Mouse (Mus musculus) right cerebral cortex, adult 2 months (tissue): Measurements from ENCODE around the gene Rpl13.
A peak's percentile ranks its signal among the peaks of the same experiment; 100 is the strongest.

Experiments
- DNase-seq, 2 experiments: peaks; one replicate each; pipeline ENCODE4 v3.0.0; 2021 to 2022; ENCODE audit warnings: low spot score in 2 of 2

Rpl13 gene

DNA sequence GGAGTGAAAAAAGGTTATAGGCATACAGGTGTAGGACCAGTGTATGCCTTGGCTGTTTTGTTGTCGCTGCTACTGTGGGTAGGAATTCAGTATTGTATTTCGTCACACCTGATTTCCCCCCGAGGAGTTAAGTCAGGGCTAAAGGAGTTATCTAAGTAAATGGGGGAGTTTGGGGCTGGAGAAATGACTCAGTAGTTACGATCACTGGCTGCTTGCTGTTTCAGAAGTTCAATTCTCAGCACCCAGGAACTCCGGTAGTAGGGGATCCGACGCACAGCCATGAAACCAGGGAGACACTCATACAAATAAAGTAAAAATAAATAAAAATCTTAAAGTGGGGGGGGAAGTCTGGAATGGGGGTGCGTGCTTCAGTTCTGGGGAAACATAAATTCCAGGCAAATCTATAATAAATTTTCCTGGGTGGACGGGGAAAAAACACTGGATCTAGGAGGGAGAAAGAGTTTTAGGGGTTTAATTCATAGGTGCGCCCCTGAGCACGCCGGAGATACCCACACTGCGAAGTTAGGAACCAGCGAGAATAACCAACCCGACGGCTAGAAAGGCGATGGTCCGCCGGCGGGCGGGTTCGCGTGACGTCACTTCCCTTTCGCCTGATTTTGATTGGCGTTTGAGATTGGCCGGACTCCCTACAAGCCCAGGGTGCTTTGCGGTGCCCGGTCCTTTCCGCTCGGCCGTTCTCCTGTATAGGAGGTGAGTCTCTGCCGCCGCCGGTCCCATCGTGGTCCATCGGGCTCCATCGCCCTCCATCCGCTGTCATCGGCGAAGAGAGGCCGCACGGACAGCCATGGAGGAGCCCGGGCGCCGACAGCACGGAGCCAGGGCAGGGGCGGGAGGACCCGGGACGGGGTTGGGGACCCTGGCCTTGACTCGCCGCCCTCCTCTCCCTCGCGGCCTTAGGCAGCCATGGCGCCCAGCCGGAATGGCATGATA, at the start of gene Rpl13:
Gene Rpl13 (plus strand): TSS at position 616 of the 951 bp plus-strand sequence.
- peak; percentile 97 to 99 for DNase-seq

DNA sequence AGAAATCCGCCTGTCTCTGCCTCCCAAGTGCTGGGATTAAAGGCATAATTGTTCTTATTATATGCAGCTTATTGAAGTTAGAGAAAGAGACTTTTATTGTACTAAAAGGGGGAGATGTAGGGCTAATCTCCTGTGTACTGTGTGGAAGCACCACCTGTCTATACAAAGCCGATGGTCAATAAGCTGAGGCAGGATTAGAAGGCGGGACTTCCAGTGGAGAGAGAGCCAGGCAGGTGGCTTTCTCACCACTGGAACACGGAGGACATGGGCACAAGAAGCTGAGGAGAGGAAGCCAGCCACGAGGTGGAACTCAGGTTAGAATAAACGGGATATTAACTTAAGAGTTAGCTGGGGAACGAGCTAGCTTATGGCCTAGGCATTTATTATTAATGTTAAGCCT, 39.4 kb upstream of the Rpl13 start, which contains the start of gene Spg7:
Gene Spg7 (plus strand): TSS at position 222 of the 400 bp plus-strand sequence.
- no peak for DNase-seq

DNA sequence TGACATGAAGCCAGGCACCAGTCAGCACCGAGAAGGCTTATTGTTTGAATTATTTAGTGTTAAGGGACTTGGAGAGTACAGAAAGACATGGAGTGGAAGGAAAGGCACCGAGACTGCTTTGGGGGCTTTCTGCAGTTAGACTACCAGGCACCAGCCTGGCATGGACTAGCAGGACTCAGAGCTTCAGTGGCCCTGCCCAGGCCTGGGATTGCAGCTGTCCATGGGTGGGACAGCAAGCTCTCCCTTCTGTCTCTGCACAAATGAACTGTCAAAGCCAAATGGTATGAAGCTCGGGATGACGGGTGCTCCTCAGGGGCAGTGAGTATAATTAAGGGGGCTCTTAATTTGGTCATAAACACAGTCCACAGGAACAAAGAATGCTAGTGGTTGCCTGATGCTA, 38.1 kb upstream of the Rpl13 start:
- DNase-seq = no peak

DNA sequence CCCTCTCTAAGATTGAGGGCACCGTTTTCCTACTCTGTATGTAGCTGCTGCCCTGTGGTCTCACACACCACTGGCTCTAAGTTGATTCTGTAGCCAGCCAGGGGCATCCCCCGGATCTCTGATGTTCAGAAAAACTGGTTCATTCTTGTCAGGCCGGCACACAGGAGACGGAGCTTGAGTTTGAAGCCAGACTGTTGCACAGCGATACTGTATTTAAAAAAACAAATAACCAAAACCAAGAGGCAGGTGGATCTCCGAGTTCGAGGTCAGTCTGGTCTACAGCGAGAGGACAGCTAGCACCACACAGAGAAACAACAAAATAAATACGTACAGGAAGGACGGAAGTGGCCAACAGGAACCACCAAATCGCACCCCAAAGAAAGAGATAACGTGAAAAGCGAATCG, 37.3 kb upstream of the Rpl13 start:
- no peak for DNase-seq

DNA sequence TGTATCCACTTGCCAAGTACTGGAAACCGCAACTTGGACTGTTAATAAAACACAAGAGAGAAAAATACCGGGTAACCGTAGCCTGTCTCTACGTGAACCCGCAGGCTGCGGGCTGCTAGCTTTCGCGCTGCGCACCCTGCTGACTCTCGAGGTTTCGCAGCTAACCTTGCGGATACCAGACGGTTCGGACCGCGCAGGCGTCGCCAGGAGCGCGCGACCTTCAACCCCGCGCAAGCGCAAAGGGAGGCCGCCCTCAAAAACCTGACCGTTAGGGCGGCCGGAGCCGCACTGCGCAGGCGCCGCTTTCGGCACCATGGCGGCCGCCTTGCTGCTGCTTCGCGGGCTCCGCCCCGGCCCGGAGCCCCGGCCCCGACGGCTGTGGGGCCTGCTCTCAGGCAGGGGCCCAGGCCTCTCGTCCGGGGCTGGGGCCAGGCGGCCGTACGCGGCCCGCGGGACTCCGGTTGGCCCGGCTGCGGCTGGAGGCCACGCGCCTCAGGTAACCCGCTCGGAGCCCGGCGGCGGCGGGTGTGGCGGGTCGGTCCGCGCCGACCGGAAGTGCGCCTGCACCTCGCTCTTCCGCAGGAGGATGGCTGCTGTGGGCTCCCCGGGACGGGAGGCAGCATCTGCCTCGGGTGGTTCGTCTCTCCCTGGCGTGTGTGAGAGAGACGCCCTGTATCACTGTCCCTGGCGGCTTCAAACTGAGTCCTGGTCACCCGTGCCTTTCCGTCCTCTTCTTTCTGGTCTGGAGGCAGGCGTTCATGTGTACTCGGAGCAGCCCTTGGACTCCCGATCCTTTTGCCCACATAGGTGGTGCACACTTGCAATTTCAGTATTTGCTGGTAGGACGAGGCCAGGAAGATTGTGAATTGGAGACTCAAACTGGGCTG, 36.7 kb upstream of the Rpl13 start:
- DNase-seq = peak; percentile 94 to 97

DNA sequence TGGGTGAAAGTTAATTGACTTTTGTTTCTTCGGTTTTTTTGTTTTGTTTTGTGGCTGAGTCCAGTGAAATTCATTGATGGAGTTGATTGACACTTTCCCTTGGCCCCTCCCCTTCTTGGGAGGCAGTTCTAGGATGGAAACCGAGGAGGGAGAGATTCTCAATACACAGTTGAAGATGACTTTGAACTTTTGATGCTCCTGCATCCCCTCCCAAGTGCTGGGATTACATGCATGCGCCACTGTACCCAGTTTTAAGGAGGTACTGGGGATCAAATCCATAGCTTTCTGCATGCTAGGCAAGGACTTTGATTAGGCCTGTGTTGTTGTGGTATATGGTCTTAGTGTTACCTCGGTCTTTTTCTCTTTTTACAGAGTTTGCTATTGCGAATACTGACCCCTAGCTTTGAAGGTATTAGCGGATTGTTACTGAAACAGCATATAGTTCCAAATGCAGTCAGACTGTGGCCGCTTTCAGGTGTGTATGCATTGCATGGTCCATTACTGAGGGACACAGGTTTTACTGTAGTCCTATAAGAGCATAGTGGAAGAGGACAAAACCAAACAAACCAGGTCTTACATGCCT, 36.0 kb upstream of the Rpl13 start:
- no peak for DNase-seq

DNA sequence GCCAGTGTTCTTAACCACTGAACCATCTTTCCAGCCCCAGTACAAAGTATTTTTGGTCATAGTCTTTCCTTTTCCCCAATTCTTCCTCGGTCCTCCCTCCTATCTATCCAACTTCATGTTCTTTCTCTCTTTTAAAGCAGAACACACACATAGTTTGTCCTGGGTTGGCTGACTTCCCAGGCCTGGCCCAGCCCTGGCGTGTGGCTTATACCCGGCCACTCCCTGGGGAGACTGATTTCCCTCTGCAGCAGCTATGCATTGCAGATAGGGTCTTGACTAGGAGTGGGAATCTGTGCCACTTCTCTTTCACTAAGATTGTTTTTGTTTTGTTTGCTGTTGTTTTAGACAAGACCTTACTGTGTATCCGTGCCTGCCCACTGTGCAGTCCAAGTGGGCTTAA, 31.0 kb upstream of the Rpl13 start:
- no peak for DNase-seq

DNA sequence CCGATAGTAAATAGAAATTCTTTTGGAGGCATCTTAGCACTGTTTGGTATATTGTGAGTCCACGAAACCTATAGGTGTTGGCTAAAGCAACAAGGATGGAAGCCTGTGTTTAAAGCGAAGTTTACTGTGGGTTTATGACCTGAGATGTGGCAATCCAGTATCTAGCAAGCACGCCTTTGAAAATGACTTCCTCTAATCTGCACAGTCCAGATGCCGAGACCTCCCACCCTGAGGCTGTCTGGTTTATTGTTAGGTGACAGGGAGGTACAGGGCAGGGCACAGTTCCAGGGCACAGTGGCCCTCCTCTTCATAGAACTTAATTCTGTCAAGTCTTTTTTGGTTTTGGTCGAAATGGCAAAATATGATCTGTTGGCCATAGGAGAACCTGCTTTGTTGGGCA, 24.9 kb upstream of the Rpl13 start:
- no peak for DNase-seq

DNA sequence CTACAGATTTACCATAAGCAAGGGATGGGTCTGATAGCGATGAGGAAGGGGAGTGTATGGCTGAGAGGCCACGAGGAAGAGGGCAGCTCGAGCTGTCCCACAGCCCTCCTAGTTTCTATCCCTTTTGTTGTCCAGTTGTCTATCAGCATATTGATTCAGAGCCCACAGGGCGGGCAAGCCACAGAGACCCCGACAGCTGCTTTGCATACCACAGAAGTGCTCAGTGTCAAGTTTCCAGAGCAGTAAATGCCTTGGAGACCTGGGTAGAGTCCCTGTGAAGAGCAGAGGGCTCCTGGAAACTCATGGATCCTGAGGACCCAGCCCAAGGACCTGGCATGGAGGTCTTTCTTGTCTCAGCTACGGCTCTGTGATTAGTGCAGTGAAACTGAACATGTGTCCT, 19.2 kb upstream of the Rpl13 start:
- no peak for DNase-seq

DNA sequence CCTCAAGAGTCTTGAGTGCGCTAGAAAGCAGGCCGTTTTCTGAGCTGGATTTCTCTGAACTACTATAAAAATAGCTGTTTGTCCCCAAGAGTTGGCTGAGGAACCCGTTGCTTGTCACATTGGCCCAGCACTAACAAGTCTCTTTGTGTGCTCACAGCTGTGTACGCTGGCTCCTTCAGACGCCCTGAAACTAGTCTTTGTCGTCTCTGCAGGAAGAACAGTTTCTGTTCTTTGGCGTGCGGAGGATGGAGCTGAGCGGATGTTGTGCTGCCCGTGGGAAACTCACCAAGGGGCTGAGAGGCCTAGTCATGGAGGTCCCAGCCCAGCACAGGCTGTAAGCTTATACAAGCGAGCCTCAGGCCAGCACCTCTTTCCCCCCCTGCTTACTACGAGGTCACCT, 18.5 kb upstream of the Rpl13 start:
- DNase-seq = peak in 1 of 2 experiments; percentile 35

DNA sequence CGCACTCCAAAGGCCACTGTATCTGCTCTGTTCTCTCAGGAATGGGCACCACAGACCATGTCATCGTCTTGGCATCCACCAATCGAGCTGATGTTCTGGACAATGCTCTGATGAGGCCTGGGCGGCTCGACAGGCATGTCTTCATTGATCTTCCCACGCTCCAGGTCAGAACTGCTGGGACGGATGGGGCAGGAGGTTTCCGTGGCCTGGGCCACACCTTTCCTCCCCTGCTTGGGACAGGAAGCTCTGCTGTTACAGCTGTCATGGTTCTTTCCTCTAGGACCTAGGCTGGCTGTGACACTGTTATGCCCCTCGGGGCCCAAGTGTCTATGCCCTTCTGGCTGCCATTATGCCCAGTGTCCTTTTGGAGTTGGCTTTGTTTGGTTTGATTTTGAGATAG, 14.9 kb upstream of the Rpl13 start:
- DNase-seq = no peak

DNA sequence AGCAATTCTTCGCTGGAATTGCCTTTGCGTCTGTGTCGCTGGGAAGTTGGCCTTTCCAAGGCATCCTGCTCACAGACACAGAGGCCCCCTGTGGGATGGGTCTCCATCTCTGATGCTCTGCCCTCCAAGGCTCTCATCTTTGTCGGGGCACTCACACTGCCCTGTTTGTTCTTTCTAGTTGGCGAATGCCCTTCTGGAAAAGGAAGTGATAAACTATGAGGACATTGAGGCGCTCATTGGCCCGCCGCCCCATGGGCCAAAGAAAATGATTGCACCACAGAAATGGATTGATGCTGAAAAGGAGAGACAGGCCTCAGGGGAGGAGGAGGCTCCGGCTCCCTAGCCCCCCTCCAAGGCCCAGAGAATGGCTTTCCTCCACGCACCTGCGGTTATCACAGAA, 4.9 kb upstream of the Rpl13 start:
- DNase-seq = peak in 1 of 2 experiments; percentile 20

DNA sequence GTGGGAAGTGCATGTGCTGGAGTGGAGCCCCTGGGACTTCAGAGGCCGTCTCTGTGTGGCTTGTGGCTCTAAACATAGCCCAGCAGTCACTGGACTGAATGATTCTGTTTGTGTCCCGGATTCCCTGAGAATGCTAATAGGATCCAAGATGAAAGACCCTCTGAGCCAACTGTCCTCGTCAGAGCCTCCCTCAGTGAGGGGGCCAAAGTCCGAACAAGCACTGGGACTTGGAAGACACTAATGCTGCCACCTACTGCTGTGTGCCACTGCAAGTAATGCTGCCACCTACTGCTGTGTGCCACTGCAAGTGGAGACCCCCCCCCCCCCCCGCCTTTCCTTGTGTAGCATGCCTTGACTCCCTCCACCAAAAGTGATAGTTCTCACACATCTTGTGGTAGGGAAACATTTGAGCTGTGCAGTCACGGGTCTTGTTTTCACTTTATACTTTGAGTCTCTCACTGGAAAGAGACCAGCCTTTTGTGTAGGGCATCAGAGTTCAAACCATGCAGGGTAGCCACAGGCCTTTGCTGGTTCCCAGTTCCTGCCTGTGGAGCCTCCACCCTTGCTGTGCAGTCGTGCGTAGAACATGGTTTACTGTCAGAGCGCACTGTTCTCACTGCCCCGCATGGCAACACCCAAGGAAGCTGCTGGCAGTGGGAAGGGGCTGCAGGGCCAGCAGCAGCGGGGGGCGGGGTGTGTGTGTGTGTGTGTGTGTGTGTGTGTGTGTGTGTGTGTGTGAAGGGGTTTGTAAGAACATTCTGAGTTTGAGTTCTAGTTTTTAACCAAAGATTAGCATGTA, 4.2 kb upstream of the Rpl13 start:
- peak in 1 of 2 experiments; percentile 20 for DNase-seq

DNA sequence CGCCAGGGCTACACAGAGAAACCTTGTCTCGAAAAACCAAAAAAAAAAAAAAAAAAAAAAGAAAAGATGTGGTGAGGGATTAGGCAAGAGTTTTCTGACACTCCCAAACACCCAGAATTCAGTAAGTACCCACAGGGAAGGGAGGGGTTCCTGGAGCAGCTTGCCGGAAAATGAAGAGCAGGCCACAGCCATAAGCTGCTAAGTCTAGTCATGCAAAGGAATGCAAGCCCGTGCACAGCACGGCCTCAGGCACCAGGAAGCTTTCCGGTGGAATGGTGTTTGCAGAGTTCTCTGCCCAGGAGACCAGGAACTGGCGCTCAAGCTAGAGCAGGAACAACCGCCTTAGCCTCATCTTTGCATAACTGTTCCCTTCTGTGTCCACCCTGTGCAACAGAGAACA, 1.9 kb upstream of the Rpl13 start:
- DNase-seq = no peak

DNA sequence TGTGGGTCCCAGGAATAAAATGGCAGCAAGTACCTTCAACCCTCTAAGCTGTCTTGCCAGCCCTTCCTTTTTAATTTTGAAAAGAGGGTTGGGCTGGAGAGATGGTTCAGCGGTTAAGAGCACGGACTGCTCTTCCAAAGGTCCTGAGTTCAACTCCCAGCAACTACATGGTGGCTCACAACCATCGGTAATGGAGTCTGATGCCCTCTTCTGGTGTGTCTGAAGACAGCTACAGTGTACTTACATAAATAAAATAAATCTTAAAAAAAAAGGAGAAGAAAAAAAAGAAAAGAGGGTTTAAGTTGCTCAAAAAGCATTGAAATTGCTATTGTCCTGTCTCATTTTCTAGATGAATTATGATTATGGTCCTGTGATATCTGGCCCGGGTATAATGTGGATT, 906 bp upstream of the Rpl13 start:
- DNase-seq = no peak

DNA sequence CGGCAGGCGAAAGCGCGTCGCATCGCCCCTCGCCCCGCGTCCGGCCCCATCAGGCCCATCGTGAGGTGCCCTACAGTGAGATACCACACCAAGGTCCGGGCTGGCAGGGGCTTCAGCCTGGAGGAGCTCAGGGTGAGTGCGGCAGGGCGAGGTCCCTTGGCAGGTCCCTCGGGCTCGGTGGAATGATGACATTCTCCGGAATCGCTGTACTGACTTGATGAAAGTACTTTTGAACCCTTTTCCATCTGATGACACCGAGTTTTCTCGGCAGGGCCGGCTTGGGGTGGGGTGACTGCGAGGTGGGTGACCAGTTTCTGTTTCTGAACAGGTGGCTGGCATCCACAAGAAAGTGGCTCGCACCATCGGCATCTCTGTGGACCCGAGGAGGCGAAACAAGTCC, 705 bp downstream of the Rpl13 start:
- peak in 1 of 2 experiments; percentile 16 for DNase-seq

DNA sequence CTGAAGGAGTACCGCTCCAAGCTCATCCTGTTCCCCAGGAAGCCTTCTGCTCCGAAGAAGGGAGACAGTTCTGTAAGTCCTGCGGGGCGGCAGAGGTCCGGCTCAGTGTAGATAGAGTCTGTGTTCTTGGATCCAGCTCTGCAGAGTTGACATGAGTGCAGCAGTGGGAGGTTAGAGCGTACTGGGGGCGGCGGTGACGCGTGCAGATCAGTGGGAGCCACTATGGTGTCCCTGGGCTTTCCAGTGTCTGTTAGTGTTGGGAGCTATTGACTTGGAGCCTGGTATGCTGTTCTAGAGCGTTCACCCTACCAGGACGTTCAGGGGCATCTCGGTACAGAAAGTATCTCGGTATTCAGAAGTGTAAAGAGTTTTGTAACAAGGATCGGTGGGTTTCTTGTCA, 1.1 kb downstream of the Rpl13 start:
- no peak for DNase-seq

DNA sequence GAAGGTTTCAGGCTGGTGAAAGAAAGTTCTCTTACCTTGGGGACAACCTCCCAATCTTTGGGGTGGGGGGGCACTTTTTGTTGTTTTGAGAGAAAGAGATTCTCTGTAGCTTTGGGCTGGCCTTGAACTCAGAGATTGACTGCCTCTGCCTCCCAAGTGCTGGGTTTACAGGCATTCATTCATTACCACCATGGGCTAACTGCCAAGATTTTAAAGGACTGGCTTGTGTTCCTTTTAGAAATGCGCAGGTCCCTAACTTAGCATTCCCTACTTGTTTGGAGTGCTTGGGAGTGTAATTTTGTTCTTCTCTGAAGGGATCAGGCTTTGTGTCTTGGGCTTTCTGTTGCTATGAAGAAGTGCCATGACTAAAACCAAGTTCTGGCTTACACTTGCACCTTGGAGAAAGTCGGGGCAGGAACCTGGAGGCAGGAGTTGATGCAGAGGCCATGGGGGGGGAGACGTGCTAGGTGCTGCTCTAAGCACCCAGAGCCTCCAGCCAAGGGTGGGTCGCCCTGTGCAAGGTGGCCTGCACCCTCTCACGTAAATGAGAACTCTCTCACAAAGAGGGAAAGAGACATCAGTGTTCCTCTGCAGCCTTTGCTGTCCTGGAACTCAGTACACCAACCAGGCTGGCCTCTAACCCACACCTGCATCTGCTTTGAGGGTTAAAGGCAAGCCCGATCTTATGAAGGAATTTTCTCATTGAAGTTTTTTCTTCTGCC, 2.1 kb downstream of the Rpl13 start:
- DNase-seq = no peak

DNA sequence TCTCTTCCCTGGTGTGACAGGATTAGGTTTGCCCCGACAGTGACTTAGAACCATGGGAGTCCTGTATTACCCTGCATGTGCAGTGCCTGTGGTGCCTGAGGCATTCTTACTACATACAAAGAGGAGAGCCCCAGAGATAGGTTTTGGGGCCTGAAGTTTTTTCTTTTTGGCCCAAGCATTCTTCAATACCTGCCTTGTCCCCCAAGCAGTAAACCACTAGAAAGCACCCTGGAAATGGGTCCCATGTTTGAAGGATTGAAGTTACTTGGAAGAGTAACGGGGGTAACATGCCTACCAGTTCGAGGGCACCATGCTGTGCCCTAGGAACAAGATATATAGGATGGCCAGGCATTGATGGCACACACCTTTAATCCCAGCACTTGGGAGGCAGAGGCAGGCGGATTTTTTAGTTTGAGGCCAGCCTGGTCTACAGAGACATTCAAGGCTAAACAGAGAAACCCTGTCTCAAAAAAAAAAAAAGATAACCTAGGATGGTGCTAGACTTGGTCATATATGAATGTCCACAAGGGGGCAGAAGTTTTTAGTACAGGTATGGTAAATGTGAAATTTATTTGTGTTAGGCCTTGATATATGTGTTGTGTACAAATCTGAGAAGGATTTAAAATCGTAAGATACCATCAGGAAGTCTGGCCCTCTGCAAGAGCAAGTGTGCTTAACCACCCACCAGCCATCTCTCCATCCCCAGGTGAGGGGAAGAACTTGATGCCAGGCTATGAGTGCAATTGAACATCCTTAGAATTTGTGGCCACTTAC, 3.6 kb downstream of the Rpl13 start:
- no peak for DNase-seq

DNA sequence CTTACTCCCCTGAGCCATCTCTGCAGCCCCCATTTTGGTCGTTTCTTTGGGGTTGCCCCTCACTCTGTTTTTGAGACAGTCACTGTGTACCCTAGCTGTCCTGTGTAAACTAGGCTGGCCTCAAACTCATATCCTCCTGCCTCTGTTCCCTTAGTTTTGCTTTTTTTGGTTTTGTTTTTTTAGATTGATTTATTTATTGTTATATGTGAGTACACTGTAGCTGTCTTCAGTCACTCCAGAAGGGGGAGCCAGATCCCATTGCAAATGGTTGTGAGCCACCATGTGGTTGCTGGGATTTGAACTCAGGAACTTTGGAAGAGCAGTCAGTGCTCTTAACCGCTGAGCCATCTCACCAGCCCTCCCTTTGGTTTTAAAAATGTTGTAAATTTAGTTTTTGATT, 4.4 kb downstream of the Rpl13 start:
- DNase-seq = no peak
